Mouse (Mus musculus): ENCODE measurements around the gene Crispld2.

Gene Crispld2

DNA sequence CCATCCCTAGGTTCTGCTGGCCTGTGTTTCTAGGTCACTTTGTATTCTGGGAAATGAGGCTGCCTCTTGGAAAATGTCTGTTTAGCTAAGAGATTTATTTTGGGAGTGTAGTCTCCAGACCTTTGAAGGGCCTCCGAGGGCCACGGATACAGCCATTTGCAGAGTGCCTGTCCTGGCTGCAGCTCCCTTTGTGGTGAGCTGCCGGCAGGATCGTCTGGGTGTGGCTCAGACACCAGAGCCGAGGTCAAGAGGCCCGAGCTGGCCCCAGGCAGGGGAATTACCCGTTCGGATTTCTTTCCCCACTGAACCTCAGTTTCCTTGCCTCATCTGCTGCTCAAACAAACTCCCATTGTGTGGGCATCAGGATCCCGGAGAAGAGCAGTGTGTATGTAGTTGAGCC is 43.9 kb downstream of the Crispld2 start:
- DNase-seq (ENCODE audit: low spot score in 2 of 2): no peak

DNA sequence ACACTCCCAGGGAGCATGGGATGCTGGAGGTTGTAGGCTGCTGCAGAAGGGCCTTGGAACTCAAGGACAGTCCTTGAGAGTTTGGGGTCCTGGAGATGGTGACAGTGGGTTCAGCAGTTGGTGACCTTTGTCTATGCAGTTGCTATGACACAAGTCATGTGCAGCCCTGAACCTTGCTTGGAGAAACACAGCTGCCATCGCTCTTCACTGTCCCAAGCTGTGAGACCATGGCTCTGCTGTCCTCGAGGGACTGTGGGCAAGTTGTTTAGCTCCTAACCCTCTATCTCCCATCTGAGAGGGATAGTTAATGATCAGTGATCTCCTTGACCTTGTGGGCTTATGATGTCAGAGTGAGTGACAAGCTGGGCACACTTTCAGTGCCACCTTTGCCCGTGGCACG is 44.3 kb downstream of the Crispld2 start:
- DNase-seq (ENCODE audit: low spot score in 2 of 2): no peak

DNA sequence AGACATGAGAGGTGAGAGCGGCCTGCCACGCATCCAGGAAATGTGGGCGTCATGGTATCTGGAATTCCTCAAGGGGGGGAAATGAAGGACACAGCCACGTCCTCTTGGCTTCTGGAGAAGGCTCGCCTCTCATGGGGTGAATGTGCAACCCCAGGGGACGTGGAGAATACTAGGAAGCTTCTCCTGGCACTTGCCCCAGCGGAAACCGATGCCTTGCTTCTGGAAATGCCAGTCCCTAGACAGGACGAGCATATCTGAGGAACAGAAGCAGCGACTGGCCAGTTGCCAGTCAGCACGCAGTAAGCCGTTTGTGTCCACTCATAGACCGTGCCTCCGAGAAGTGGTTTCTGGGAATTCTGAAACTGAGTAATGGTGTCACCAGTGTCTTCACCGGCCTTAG is 45.0 kb downstream of the Crispld2 start:
- DNase-seq (ENCODE audit: low spot score in 2 of 2): no peak

DNA sequence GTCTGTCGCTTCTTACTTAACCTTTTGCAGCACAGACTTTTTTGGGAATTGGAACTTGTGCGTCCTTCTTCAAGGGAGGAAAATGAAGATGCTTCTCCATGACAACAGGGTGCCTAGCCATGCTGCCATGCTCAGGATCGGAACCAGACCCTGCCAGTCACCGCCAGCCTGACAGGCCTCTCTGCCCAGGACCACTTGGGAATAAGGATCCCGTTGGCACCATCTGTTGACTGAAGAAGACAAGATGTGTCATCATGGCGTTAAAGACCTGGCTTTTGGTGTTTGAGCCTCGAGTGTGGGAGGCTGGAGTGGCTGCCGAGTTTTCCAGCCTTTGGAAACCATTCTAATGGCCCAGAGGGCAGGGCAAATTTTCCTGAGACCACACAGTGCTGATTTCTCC is 45.4 kb downstream of the Crispld2 start:
- no peak for DNase-seq (ENCODE audit: low spot score in 2 of 2)

DNA sequence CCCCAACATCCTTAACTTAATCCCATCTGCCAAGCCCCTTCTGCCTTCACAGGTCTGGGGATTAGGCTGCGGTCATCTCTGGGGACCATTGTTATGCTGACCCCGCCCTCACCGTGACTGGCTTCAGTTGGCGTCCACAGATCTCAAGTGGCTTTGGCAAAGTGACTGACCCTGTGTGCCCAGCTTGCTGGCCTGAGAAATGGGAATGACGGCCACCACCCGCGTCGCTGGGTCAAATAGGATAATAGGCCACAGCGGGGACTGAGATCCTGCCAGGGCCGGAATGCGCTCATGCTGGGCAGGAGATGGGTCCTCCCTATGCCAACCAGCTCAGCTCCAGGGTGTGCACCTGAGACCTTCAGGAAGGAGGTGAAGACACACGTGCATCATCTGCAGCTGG is 46.5 kb downstream of the Crispld2 start:
- no peak for DNase-seq (ENCODE audit: low spot score in 2 of 2)

DNA sequence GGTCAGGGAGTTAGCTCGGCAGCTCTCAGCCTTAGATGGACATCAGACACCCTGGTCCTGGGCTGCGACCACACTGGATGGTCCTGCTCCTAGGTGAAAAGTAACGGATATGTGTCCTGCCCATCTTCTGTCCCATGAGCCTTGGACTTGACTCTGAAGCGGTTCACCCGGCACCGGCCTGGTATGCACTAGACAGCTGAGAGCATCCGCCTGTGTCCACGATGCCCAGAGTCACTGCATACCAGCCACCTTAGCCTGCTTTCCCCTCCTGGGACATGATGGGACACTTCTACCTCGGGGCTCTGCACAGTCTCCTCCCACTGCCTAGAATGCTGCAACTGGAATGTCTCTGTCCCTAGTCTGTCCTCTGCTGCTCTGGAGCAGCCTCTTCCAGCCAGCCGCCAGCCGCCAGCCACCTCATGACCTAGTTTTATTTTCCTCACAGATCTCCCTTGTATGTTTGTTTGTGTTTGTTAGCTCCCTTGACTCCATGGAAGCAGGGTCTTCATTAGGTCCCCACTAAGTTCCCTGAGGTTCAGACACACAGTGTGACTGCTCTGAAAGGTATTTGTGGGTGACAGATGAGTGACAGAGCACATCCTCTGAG is 47.2 kb downstream of the Crispld2 start:
- DNase-seq (ENCODE audit: low spot score in 2 of 2): no peak

DNA sequence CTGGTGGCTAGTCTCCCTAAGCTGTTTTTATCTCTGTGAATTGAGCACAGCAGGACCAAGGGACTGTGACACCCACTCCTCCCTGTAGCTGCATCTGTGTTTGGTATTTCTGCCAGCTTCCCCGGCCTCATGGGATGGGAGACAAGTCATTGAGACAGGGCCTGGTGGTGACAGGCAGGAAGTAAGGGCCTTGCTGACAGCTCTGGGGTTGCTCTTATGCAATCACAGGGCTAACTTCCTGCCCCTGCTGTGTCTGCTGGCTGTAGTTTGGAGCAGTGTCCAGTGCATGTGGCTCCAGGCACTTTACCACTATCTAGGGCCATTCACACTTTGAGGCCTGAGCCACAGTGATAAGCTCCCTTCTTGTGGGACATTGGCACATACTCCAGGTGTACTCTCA is 48.6 kb downstream of the Crispld2 start:
- peak; percentile 40 to 52 for DNase-seq (ENCODE audit: low spot score in 2 of 2)

DNA sequence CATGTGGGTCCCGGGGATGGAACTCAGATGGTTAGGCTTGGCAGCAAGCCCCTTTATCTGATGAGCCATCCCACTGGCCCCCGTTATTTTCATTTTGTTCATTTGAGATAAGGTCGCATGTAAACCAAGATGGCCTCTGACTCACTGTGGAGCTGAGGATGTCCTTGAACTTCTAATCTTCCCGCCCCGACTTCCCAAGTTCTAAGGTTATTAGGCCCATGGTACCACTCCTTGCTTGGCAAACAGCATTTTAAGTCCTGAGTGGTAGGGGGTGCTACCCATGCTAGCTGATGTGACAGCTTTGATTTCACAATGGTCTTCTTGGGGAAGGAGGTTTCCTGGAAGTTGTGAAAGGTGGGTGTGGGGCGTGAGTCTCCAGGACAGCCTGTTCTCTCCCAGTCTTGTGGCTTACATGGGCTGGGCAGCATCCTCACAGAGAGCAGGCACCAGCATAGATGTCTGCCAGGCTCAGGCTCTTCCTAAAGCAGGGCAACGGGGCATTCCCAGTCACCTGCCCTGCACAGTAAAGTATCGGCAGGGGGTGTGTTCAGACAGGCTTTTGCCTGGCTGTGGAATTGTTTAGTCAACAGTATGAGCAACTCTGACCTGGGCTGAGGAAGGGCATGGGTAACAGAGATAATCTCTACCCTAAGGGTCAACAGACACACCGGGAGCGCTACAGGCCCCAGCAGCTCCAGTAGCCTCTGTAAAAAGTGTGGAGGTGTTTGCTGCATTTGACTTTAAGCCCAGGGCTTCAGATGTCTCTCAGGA is 50.5 kb downstream of the Crispld2 start:
- no peak for DNase-seq (ENCODE audit: low spot score in 2 of 2)

DNA sequence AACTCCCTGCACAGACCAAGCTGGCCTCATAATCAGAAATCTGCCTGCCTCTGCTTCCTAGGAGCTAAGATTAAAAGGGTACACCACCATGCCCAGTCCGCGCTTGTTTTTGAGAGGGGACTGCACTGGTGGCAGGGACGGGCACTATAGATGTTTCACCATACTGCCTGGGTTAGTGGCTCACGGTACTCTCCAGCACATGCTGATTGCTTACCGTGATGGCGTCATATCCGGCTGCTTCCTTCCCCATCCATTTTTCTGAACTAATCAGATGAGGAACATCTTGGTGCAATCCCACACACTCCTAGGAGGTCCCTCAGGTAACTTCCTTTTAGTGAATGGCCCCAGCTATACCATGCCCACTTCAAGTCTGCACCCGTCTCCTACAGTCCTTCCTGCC is 52.7 kb downstream of the Crispld2 start:
- DNase-seq (ENCODE audit: low spot score in 2 of 2): no peak

DNA sequence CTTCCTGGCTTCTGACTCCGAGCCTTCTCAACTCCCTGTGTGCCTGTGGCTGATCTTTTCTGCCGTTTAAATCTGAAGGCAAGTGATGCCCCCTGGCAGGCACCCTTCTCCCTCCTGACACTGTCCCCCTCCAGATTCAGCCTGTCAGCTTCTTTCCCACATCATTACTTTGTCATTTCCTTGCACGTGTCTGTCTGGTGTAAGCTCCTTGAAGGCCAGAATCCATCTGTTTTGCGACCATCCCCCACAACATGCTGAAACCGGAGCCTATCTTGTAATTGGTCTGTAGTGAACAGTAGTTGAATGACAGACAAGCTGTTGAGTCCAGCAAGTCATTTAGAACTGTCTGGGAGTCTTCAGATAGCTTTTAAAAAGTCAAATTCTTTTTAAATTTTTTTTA is 53.2 kb downstream of the Crispld2 start:
- no peak for DNase-seq (ENCODE audit: low spot score in 2 of 2)

DNA sequence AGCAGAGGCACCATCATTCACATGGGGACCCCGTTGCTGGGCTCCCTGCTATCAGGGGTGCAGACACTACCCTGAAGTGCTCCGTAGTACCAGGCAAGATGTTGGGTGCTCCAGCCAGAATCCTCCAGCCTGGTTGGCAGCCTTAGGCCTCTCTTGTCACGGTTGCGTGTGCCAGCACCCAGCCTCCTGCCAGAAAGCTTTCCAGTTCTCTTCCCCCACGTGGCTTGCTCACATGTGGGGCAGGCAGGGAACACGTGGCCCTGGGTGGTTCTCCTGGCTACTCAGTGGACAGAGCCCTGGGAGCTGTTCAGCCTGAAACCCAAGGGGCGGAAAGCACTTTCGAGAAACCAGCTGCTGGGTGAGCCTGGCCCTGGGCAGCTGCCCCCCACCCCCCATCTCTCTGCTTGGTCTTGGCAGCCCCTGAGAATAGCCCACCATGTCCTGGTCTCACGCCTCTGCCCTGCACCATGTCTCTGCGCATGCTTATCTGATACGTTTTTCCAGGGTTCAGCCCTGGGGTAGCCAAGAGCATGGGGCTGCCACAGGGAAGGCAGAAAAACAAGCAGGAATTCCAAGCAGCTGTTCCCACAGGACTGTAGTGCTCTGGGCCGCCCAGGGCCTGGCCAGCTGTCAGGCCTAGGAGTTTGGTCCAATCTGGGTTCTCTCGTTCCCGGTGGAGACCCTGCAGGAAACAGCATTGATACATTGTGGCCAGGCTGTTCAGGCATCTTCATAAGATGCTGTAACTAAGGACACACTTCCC is 54.2 kb downstream of the Crispld2 start:
- peak; percentile 68 to 93 for DNase-seq (ENCODE audit: low spot score in 2 of 2)

DNA sequence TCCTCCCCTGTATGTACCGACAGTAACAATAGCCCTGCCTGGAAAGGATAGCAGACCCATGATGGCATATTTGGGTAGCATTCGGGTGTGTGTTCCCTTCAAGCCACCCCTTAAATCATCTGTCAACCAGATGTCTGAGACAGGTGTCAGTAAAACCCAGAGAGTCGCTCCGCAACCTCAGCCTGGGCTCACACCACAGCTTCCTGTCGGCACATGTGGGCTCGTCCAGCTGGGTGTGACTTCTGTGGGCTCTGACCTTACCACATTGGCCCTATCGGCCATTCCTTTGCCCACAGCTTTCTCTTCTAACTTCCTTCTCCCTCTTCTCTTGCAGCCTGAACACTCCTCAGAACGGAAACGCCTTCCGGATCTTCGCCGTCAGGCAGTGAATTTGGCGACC is 57.7 kb downstream of the Crispld2 start:
- no peak for DNase-seq (ENCODE audit: low spot score in 2 of 2)

DNA sequence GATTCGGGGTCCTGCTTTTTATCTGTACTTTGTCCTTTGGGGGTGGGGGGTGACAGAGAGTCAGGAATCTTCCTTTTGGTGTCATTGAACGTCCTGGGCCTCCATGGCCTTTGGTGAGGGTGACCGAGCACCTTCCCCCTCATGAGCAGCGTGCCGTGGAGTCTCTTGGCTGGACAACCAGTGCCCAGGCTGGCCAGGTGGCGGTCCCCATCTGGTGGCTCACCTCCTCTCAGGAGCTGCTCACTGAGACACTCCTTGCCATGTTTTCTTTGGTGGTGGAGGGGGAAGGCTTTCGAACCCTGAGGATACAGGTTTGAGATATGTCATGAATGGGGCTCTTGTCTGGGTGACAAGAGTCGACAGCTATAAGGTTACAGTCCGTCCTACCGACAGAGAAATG is 58.1 kb downstream of the Crispld2 start:
- DNase-seq (ENCODE audit: low spot score in 2 of 2): no peak

DNA sequence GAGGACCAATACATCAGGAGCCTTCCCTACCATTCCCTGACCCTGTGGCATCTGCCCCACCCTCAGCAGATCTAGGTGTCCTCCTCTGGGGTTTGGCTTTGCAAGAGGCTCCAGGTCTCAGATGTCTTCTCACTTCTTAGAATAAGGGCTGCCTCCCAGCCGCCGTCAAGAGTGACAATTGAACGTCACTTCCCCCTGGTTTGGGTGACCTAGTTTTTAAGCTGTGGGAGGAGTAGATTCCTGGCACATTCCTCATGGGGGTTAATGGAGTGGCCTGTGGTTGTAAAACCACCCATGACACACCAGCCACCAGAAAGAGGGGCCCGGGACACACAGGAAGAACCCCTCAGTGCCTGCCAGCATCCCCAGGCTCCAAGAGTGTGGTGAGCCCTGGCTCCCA is 58.8 kb downstream of the Crispld2 start:
- DNase-seq (ENCODE audit: low spot score in 2 of 2): no peak

DNA sequence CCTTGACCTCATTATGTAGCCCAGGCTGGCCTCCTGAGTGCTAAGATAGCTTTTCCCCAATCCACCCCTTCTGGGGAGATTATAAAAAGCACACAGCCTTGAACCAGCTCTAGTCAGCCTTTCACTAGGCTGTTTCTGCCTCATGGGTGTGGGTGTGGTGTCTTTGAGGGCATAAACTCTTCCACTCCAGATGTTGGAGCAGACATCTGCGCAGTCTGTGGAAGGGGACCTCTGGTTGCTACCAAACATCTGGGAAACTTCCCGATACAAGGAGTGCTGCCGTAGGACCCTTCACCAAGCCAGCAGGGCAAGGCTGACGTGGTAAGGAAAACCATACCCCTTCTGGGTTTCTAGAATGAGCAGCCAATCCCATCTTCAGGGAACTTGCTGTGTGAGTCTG is 59.7 kb downstream of the Crispld2 start:
- no peak for DNase-seq (ENCODE audit: low spot score in 2 of 2)

DNA sequence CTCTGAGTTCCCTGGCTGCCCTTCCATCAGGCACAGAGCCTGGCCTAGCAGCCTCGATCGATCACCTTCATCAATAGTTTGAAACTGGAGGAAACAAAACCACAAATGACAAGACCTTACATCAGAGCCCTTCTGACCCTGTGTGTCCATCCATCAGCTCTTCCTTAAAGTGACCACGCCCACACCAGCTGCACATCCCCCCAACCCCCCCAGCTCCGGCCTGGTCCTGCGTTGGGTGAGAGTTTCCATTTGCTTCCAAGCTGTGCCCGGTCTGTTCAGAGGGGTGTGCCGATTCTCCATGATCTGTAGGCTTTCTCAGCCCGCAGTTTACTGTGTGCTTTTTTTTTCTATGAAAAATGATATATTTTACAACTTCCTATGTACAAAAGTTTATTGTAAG is 60.1 kb downstream of the Crispld2 start:
- DNase-seq (ENCODE audit: low spot score in 2 of 2): no peak

DNA sequence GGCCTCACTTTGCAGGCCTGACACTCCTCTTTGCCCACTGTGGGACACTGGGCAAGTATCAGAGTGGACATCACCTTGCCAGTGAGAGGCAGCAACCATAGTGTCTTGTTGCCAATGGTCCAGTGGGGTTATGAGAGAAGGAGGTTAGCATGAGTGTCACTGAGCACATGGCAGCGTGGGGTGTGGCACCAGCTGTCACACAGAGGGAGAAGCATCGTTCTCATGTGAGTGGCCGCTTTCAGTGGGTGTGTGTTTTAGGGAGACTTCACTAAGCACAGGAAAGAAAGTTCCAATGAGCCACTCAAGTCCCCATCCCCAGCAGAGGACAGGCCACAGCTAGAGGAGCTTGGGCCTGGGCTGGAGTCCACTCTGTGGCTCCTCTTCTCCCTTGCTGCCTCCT is 62.6 kb downstream of the Crispld2 start:
- no peak for DNase-seq (ENCODE audit: low spot score in 2 of 2)

DNA sequence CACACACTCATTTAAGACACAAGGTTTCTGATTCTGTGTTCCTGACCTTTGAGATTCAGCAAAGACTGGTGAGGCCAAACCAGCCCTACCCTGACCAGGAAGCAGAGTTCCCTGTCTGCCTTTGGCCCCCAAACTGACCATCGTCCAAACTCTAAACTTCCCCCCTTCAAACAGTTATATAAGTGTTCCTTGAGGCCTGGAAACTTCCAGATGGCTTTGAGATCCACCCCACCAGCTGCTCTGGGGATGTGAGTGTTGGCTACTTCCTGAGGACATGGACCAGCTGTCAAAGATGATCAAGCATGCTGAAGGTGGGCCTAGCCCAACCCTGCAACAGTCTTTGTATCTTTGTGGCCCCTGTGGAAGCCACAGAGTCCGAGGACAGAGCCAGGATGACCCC is 64.8 kb downstream of the Crispld2 start:
- DNase-seq (ENCODE audit: low spot score in 2 of 2): no peak

DNA sequence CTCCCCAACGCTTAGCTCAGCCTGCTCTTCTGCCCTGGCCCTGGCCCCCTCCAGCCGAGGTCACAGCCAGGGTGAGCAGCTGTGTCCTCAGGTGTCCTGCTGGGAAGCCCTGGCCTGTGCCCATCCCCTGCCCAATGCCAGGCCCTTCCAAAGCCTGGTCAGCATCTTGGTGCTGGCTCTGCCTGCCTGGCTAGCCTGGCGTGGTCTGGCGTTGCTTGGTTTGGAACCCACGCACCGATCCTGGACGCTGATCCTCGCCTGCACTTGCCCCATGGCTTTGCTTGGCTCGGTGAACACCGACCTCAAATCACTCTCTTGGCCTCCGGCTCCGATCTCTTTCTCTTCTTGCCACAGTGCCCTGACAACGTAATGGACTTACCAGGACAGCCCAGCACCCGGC is 70.5 kb downstream of the Crispld2 start:
- no peak for DNase-seq (ENCODE audit: low spot score in 2 of 2)

DNA sequence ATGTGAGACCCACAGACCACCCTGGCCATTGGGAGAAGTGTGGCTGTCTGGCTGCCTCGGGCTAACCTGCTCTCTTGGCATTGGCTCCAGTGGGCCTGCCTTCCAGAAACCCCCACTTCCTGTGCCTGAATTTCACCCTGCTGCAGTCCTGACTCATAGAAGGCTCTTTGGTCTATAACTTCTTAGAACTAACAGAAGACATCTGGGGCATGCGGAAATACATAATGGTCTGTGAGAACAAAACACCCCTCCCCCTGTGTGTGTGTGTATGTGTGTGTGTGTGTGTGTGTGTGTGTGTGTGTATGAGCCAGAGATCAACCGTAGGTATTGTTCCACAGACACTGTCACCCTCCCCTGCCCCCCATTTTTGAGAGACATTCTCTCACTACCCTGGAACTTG is 71.1 kb downstream of the Crispld2 start:
- no peak for DNase-seq (ENCODE audit: low spot score in 2 of 2)

DNA sequence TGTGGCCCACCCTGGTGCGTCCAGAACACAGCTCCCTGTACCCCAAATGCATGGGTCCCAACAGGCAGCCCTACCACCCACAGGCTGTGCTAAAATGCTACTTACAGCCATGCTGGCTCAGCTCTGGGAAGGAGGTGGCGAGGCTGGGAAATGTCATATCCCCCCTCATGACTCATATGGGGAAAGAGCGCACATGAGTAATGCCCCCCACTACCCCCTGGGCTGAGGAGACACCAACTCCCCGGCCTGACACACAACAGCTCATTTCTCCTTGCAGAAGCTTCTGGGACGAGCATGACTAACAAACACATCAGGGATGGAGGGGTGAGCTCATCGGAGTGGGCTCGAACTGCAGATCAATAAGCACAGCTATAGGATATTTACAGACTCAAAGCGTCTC is 73.4 kb downstream of the Crispld2 start:
- DNase-seq (ENCODE audit: low spot score in 2 of 2): no peak

DNA sequence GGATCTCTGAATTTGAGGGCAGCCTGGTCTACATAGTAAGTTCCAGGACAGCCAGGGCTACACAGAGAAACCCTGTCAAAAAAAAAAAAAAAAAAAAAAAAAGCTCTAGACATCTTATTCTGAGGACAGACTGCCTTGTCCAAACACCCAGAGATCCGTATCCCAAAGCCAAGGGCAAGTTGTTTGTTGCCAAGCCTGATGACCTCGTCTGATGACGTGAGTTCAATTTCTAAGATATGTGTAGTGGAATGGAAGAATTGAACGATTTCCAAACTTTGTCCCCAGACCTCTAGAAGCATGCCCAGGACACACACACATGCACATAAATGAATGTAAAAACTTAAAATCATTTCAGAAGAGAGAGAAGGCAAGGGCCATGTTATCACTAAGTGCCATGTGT is 74.0 kb downstream of the Crispld2 start:
- no peak for DNase-seq (ENCODE audit: low spot score in 2 of 2)
